Mouse (Mus musculus) intestine, embryonic 16.5 days (tissue): ENCODE results near the gene Abi1. TPM values are rescaled to one million over a fixed set of nuclear protein-coding genes. Genes with fewer than 3 reads are reported as not detected.
A peak's percentile ranks its signal among the peaks of the same experiment; 100 is the strongest.
"Not testable (repeated sequence)": the region's sequence is repeated elsewhere in the genome, so short reads cannot be mapped to it uniquely, and the experiment has no call there.

Source experiments
- ATAC-seq: fragments of 200-750 bp; cut with Nextera tagmentation; 2 replicates; pipeline ENCODE4 v1.8.0; 2017; ENCODE audit warnings: moderate TSS enrichment, moderate library complexity
- H3K27ac ChIP-seq: fragments of 300-500 bp; sonication (generic); 2 replicates; pipeline ENCODE4 v1.5.1; 2014; ENCODE audit warnings: mild to moderate bottlenecking, low read length
- H3K27me3 ChIP-seq: fragments of 300-500 bp; sonication (generic); replicated peaks from 2 replicates; pipeline ENCODE4 v1.6.1; 2014; ENCODE audit warnings: low read length, control low read depth, mixed read lengths; ENCODE audit not compliant: control insufficient read depth, insufficient read depth
- H3K36me3 ChIP-seq: fragments of 300-500 bp; sonication (generic); 2 replicates; pipeline ENCODE4 v1.6.1; 2014; ENCODE audit warnings: low read length, control low read depth; ENCODE audit not compliant: control insufficient read depth, insufficient read depth
- H3K4me1 ChIP-seq: fragments of 300-500 bp; sonication (generic); 2 replicates; pipeline ENCODE4 v1.6.1; 2014; ENCODE audit warnings: low read length, control low read depth, mixed read lengths; ENCODE audit not compliant: control insufficient read depth, insufficient read depth
- H3K4me2 ChIP-seq: fragments of 300-500 bp; sonication (generic); 2 replicates; pipeline ENCODE4 v1.6.1; 2014; ENCODE audit warnings: low read depth, low read length, control low read depth
- H3K4me3 ChIP-seq: fragments of 300-500 bp; sonication (generic); 2 replicates; pipeline ENCODE4 v1.5.1; 2014; ENCODE audit warnings: mild to moderate bottlenecking, low read length
- H3K9ac ChIP-seq: fragments of 300-500 bp; sonication (generic); 2 replicates; pipeline ENCODE4 v1.6.1; 2014; ENCODE audit warnings: low read depth, low read length
- H3K9me3 ChIP-seq: fragments of 300-500 bp; sonication (generic); 2 replicates; pipeline ENCODE4 v1.6.1; 2016; ENCODE audit warnings: low read length, control low read depth; ENCODE audit not compliant: control insufficient read depth
- WGBS: fragments of 180-500 bp; shearing (Covaris S2); extraction: QIAGEN DNeasy Blood & Tissue Kit; methylation state at CpG from one replicate; pipeline ENCODE4 v1.1.7; 2014; 5-methylcytosine and 5-hydroxymethylcytosine counted together
- polyA plus RNA-seq: library from polyadenylated mRNA; unstranded; fragments of >200 nt; fragmentation: Nextera tagmentation; extraction: Ambion mirVana; gene quantifications from 2 replicates; pipeline ENCODE4 v1.2.1, GENCODE M21; 2015

The Abi1 gene
- polyA plus RNA-seq, 1 experiment from 2014 or later = 54.0 TPM

DNA sequence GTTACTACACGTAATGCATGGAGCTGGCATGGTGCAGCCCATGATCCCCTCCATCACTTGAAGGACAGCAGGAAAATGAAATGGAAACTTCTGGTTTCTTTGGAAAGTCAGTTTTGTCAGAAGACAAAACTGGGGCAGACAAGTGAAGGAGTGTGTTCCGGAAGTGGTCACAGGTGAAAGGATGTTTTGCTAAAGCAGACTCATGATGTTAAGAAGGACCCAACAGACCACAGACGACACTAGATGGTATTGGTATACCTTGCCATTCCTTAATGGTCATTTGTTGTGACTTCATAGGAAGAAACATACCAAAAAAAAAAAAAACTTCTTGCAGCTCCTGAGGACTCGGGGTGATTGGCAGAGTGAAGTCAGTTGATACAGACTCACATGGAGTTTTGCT is 18.7 kb downstream of the Abi1 start:
- H3K4me3 ChIP-seq = no peak overlapping the region
- H3K9ac ChIP-seq = no peak overlapping the region
- H3K9me3 ChIP-seq = no peaks in the 10 kb centered on the region
- no peak overlapping the region for H3K4me2 ChIP-seq
- no peak overlapping the region for H3K27ac ChIP-seq
- no peaks in the 10 kb centered on the region for H3K36me3 ChIP-seq
- H3K27me3 ChIP-seq = no peaks in the 10 kb centered on the region
- ATAC-seq = no peak
- WGBS = 89% methylated on average over 4 of the region's 4 CpGs
- H3K4me1 ChIP-seq = peaks cover 8% of the 10 kb centered on the region

DNA sequence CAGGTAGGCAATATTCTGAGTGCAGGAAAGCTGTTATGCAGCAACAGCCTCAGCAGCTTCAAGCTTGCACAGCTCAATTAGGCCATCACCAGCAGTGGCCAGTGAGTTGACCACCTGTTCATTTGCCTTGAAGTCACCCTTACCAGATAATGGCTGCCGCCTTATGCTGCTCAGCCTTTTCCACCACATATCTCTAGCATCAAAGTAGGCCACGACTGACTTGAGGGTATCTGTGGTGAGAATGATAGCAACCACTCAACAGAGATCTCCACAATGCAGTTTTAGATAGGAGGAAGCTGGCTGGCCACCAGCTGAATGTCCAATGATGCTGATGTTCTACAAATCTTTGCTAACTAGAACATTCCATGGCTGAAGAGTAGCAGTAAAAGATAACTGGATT is 20.9 kb downstream of the Abi1 start:
- ATAC-seq = no peak
- Histone ChIP-seq H3K36me3 (no peaks in the 10 kb centered on the region), H3K27ac (no peak overlapping the region), H3K27me3 (no peaks in the 10 kb centered on the region), H3K9ac (no peak overlapping the region), H3K4me2 (no peak overlapping the region), H3K9me3 (no peaks in the 10 kb centered on the region), H3K4me1 (peaks cover 18% of the 10 kb centered on the region), H3K4me3 (no peak overlapping the region)
- 91% methylated on average over 2 of the region's 2 CpGs for WGBS

DNA sequence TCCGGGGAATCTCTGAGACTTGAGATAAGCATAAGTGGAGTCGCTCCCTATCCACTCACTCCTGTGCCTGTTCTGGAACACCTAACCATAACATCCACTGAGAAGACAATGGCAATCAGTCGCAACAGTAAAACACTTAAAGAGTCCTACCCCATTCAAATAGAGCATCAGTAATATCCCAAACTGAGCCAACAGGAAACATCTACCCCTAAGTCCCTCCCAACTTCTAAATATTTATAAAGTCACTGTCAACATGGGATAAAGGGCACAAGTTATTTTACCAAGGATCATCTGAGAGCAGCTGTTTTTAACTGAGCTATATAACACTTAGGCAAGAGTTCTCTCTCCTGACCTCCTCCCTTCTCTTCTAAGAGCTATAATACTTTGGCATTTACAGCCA is 23.9 kb downstream of the Abi1 start:
- 55% methylated on average over 3 of the region's 3 CpGs for WGBS
- Histone ChIP-seq H3K36me3 (no peaks in the 10 kb centered on the region), H3K9me3 (no peaks in the 10 kb centered on the region), H3K4me2 (no peak overlapping the region), H3K9ac (no peak overlapping the region), H3K4me3 (no peak overlapping the region), H3K27ac (no peak overlapping the region), H3K27me3 (no peaks in the 10 kb centered on the region), H3K4me1 (peaks cover 13% of the 10 kb centered on the region; the same call in 1 of the 2 replicates)
- ATAC-seq = no peak

DNA sequence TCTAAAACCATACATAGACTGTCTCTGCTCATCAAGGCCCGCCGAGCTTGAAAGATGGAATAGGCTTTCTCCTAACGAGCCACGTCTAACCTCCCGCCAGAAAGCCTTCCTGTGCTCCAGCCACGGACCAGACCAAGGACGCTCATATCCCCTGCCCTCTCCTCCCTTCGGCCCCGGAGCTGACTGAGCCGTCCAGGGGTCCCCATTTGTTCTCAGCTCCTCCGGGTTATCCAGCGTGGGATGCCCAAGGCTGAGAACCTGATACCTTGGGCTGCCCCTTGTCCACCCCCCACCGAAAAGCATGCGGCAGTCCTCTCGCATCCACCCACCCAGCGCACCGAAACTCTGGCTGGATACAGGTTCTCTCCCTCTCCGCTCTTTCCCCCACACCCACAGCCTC is 24.7 kb downstream of the Abi1 start:
- Histone ChIP-seq H3K4me1 (peaks cover 13% of the 10 kb centered on the region; the same call in 1 of the 2 replicates), H3K9me3 (no peaks in the 10 kb centered on the region)
- peak; percentile 44; the same call in 1 of the 2 replicates for ATAC-seq

DNA sequence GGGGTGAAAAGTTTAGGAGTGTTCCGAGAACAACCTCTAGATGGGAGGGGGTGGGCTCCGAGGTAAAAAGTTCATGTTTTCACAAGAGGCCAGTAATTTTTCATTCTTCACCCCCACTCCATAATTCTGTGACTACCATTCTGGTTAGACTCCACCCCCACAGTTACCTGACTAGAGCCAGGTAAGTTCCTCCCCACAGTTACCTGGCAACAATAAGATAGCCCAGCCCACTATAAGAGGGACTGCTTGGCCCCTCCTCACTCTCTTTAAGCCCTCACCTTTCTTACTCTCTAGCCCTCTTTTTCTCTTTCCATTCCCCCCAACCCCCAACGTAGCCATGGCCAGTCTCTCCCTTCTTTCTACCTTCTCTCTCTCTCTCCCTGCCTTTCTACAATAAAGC is 25.1 kb downstream of the Abi1 start:
- not testable (repeated sequence) for H3K27ac ChIP-seq, H3K27me3 ChIP-seq, ATAC-seq, H3K9me3 ChIP-seq, H3K4me2 ChIP-seq, H3K36me3 ChIP-seq, H3K9ac ChIP-seq, H3K4me3 ChIP-seq
- 67% methylated on average over 2 of the region's 3 CpGs for WGBS
- peaks cover 13% of the 10 kb centered on the region; the same call in 1 of the 2 replicates for H3K4me1 ChIP-seq

More for the DNA sequence above, 24.7 kb downstream of the Abi1 start:
- H3K9ac ChIP-seq = no peak overlapping the region
- no peak overlapping the region for H3K4me2 ChIP-seq
- H3K36me3 ChIP-seq = no peaks in the 10 kb centered on the region
- 58% methylated on average over 18 of the region's 18 CpGs for WGBS
- H3K27me3 ChIP-seq = no peaks in the 10 kb centered on the region
- H3K4me3 ChIP-seq = no peak overlapping the region
- H3K27ac ChIP-seq = no peak overlapping the region

DNA sequence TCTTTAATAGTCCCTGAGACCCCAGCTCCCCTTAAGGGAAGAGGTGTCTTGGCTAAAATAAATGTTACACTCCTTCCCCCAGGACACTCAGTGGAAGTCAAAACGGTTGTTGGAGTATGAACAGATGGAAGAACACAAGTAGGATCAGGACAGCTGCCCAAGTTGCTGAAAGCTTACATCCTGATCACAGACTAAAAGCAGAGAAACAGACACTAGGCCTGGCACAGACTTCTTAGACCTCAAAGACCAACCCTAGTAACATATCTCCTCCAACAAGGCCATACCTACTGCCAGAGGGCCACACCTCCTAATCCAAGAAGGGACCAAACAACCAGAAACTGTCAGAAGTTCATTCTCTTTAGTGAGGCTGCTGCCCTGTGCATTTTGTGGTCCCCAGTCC is 31.8 kb downstream of the Abi1 start:
- ATAC-seq = no peak
- no peak overlapping the region for H3K4me3 ChIP-seq

DNA sequence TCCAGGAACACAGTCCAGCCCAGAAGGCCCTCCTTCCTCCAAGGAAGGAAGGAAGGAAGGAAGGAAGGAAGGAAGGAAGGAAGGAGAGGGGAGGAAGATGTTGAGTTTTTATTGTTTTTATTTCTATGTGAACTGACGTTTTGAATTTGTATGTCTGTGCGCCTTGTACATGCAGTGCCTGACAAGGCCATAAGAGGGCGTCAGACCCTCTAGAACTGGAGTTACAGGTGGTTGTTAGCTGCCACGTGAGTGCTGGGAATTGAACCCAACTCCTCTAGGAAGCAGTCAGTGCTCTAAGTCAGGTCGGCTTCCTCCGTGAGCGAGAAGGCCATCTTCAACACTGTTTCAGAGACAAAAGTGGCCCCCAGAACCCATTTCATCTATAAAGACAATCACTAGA is 32.5 kb downstream of the Abi1 start:
- Histone ChIP-seq H3K36me3 (no peaks in the 10 kb centered on the region), H3K4me1 (no peaks in the 10 kb centered on the region), H3K9ac (no peak overlapping the region), H3K4me3 (no peak overlapping the region), H3K27me3 (no peaks in the 10 kb centered on the region), H3K27ac (no peak overlapping the region), H3K9me3 (no peaks in the 10 kb centered on the region), H3K4me2 (no peak overlapping the region)
- 87% methylated on average over 7 of the region's 7 CpGs for WGBS
- no peak for ATAC-seq

More for the DNA sequence above, 31.8 kb downstream of the Abi1 start:
- 79% methylated on average over 1 of the region's 1 CpGs for WGBS
- H3K27me3 ChIP-seq = no peaks in the 10 kb centered on the region
- H3K27ac ChIP-seq = no peak overlapping the region
- no peak overlapping the region for H3K4me2 ChIP-seq
- no peaks in the 10 kb centered on the region for H3K36me3 ChIP-seq
- no peak overlapping the region for H3K9ac ChIP-seq
- H3K9me3 ChIP-seq = no peaks in the 10 kb centered on the region
- H3K4me1 ChIP-seq = no peaks in the 10 kb centered on the region

DNA sequence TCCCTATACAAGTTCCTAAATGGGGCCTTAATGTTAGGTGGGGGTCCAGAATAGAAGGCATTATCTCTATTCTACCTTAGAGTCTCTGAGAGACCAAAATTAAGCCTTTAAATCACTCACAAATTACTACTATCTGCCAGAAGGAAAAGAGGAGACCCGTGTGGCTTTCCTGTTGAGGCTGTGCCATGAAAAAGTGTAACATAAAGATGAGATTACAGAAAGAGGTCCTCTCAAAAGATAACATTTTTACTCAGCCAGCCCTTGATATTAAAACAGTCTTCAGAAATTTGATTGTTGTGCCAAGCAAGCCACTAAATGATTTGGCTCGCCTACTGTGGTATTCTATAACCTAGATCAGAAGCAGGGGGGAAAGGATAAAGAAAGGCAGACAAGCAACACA is 32.9 kb downstream of the Abi1 start:
- 76% methylated on average over 2 of the region's 2 CpGs for WGBS
- no peak overlapping the region for H3K4me2 ChIP-seq
- H3K27ac ChIP-seq = no peak overlapping the region
- H3K9ac ChIP-seq = no peak overlapping the region
- no peaks in the 10 kb centered on the region for H3K36me3 ChIP-seq
- no peak overlapping the region for H3K4me3 ChIP-seq
- no peaks in the 10 kb centered on the region for H3K9me3 ChIP-seq
- no peak for ATAC-seq
- no peaks in the 10 kb centered on the region for H3K27me3 ChIP-seq
- no peaks in the 10 kb centered on the region for H3K4me1 ChIP-seq

DNA sequence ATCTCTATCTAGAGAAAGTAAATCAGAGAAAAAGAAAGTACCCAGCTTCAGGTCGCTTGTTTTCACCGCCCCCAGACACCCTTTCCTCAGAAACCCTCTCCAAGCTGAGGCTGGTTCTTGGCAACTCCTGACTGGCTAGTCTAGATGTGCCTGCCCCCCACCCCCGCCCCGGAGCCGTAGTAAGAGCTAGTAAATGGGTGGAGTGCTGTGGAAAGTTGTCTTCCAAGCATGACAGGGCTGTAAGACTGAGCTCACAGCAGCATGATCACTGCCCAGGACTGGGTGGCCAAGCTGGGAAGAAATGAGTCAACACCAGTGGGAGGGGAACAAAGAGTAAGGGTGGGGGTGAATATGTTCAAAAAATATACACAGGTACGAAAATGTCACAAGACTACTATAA is 33.8 kb downstream of the Abi1 start:
- Histone ChIP-seq H3K36me3 (no peaks in the 10 kb centered on the region), H3K27ac (no peak overlapping the region), H3K9me3 (no peaks in the 10 kb centered on the region), H3K9ac (no peak overlapping the region), H3K4me1 (no peaks in the 10 kb centered on the region), H3K4me3 (no peak overlapping the region), H3K27me3 (no peaks in the 10 kb centered on the region), H3K4me2 (no peak overlapping the region)
- WGBS = 71% methylated on average over 6 of the region's 6 CpGs
- peak; percentile 38; the same call in 1 of the 2 replicates for ATAC-seq

DNA sequence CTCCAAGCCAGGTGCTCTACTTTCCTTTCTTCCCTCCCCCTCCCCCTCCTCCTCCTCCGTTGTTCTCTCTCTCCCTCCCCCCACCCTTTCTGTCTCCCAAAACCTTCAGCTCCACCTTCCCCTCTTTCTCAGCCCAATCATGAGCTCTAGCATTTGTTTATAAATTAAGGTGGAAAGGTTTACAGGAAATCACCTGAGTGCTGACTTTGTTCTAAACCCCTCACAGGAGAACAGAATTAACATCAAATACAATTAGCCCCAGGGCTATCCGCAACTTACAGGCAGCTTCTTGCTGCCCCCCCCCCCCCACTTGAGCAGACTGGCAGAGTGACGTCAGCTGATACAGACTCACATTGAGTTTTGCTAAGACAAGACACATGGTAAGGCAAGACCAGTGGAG is 37.4 kb downstream of the Abi1 start:
- no peak overlapping the region for H3K9ac ChIP-seq
- H3K36me3 ChIP-seq = no peaks in the 10 kb centered on the region
- H3K4me1 ChIP-seq = no peaks in the 10 kb centered on the region; the same call in 1 of the 2 replicates
- H3K27ac ChIP-seq = no peak overlapping the region
- no peak overlapping the region for H3K4me2 ChIP-seq
- 60% methylated on average over 3 of the region's 3 CpGs for WGBS
- no peaks in the 10 kb centered on the region for H3K9me3 ChIP-seq
- no peak overlapping the region for H3K4me3 ChIP-seq
- no peak for ATAC-seq
- no peaks in the 10 kb centered on the region for H3K27me3 ChIP-seq
